Comparison of ENCODE assay signal across 8 mouse cellular contexts in genomic region chr1:75342874-75343416, GRCm38 (mm10). TPM values are rescaled to one million over a fixed set of nuclear protein-coding genes. Genes with fewer than 3 reads are reported as not detected.
A peak's percentile ranks its signal among the peaks of the same experiment; 100 is the strongest.
DNase-seq lines count a peak whose midpoint lies in the region; ATAC-seq and TF ChIP-seq lines count a peak whose summit lies in the region.

No protein-coding gene starts in this region.

- 0 out of 2 replicates have a peak, but pooled peaks cover 2% of the 10 kb centered on the region for H3K4me1 ChIP-seq in liver, adult 2 months (ENCODE audit: control insufficient read depth, insufficient read depth, low read length)
- H3K4me1 ChIP-seq in liver, embryonic 11.5 days (replicated peaks; ENCODE audit: control insufficient read depth, insufficient read depth, low read length) = peaks cover 7% of the 10 kb centered on the region; the same call in 1 of the 2 replicates
- peaks cover 20% of the 10 kb centered on the region for H3K4me1 ChIP-seq in neural tube, embryonic 14.5 days (ENCODE audit: control insufficient read depth, insufficient read depth, low read length)

- no peak for ATAC-seq in liver, embryonic 11.5 days (replicated peaks; ENCODE audit: low FRiP score)
- peak; percentile 44 to 70; a peak in 2 of 4 replicates for ATAC-seq in hematopoietic stem cell, adult 5-6 weeks (replicated peaks in 1 of 2; ENCODE audit: insufficient read depth in 1 of 2, low FRiP score in 2 of 2, low TSS enrichment in 1 of 2, low read depth in 1 of 2, poor library complexity in 2 of 2, severe bottlenecking in 2 of 2)
- ATAC-seq in neural tube, embryonic 14.5 days (ENCODE audit: low read depth) = 0 out of 2 replicates have a peak, but pooled peaks have one; percentile 50

- H3K36me3 ChIP-seq in liver, adult 2 months (ENCODE audit: control insufficient read depth, insufficient read depth, low read length) = no peaks in the 10 kb centered on the region
- no peaks in the 10 kb centered on the region for H3K36me3 ChIP-seq in liver, embryonic 11.5 days (ENCODE audit: control insufficient read depth, insufficient read depth, low read length)
- H3K36me3 ChIP-seq in neural tube, embryonic 14.5 days (ENCODE audit: control insufficient read depth, insufficient read depth, low read length) = no peaks in the 10 kb centered on the region

- H3K27ac ChIP-seq in liver, adult 2 months (replicated peaks; ENCODE audit: insufficient read depth, low read depth, low read length) = no peak overlapping the region
- no peak overlapping the region for H3K27ac ChIP-seq in liver, embryonic 11.5 days (ENCODE audit: low read depth, low read length)
- H3K27ac ChIP-seq in neural tube, embryonic 14.5 days (ENCODE audit: low read depth, low read length) = no peak overlapping the region

- H3K4me2 ChIP-seq in liver, embryonic 11.5 days = no peak overlapping the region
- no peak overlapping the region for H3K4me2 ChIP-seq in neural tube, embryonic 14.5 days (ENCODE audit: low read depth, low read length)

- H3K27me3 ChIP-seq in liver, adult 2 months (ENCODE audit: control insufficient read depth, insufficient read depth, low read length) = no peaks in the 10 kb centered on the region
- H3K27me3 ChIP-seq in liver, embryonic 11.5 days (replicated peaks; ENCODE audit: control insufficient read depth, insufficient read depth, low read length) = peaks cover 31% of the 10 kb centered on the region
- no peaks in the 10 kb centered on the region for H3K27me3 ChIP-seq in neural tube, embryonic 14.5 days (ENCODE audit: control insufficient read depth, insufficient read depth, low read length)

- H3K9ac ChIP-seq in liver, adult 2 months (ENCODE audit: low read depth, low read length) = no peak overlapping the region
- H3K9ac ChIP-seq in liver, embryonic 11.5 days (ENCODE audit: low read depth, low read length) = no peak overlapping the region
- H3K9ac ChIP-seq in neural tube, embryonic 14.5 days (replicated peaks; ENCODE audit: low read depth, low read length) = no peak overlapping the region

- no peak for TF ChIP-seq POLR2A in liver, adult 2 months (IDR thresholded peaks at IDR 0.05; ENCODE audit: extremely low read depth, insufficient read depth, low read length)

- no peak overlapping the region for H3K4me3 ChIP-seq in liver, adult 2 months (ENCODE audit: insufficient read depth, low read depth, low read length)
- H3K4me3 ChIP-seq in liver, embryonic 11.5 days (ENCODE audit: low read depth, low read length) = no peak overlapping the region
- no peak overlapping the region for H3K4me3 ChIP-seq in neural tube, embryonic 14.5 days (ENCODE audit: low read depth, low read length)

- H3K79me2 ChIP-seq in liver, adult 2 months (ENCODE audit: control insufficient read depth, insufficient read depth, low read length) = no peaks in the 10 kb centered on the region

- DNase-seq in liver, adult 2 months (ENCODE audit: extremely low read depth, low read depth, low spot score) = peak; percentile 49
- DNase-seq in liver, embryonic 11.5 days (ENCODE audit: low spot score) = no peak
- DNase-seq in adrenal gland, postnatal 10 days = peak; percentile 71
- peak; percentile 72 for DNase-seq in embryo, embryonic 9.5 days (ENCODE audit: extremely low spot score)
- DNase-seq in left cerebral cortex, postnatal 14 days (ENCODE audit: low spot score in 2 of 2) = peak; percentile 82 to 88
- peak; percentile 45 to 60 for DNase-seq in urinary bladder, postnatal 36 days (ENCODE audit: low spot score in 2 of 2)

- TF ChIP-seq CTCF in liver, adult 2 months (IDR thresholded peaks at IDR 0.05; ENCODE audit: low read depth, low read length) = peak; percentile 86

- whole genome bisulfite sequencing in liver, adult 2 months = 2% methylated on average over 8 of the region's 8 CpGs
- WGBS in liver, embryonic 11.5 days = 3% methylated on average over 8 of the region's 8 CpGs
- WGBS in neural tube, embryonic 14.5 days = 1% methylated on average over 8 of the region's 8 CpGs

- H3K9me3 ChIP-seq in liver, embryonic 11.5 days (ENCODE audit: control insufficient read depth, low read length) = no peaks in the 10 kb centered on the region
- no peaks in the 10 kb centered on the region for H3K9me3 ChIP-seq in neural tube, embryonic 14.5 days (ENCODE audit: control insufficient read depth, low read length)

- intact Hi-C loops in left cerebral cortex, postnatal 14 days (cut with DNase I) = loop anchor here (1.0 to 10.0 kb wide), 2 partner anchors 52 to 124 kb away; no protein-coding TSS in a partner anchor

RNA-seq across cellular contexts. Expression of gene Des, which starts 17.2 kb away (rescaled TPM):
- total RNA-seq in liver, adult 2 months (2014; rRNA removed) = 3.1 and 4.0 TPM in 2 replicates
- polyA plus RNA-seq in liver, adult 2 months (2012; rRNA removed) = 2.4 and 2.5 TPM in 2 replicates
- polyA plus RNA-seq in liver, embryonic 11.5 days (2014; fragmentation: Nextera tagmentation; extraction: Ambion mirVana) = 13.3 and 14.5 TPM in 2 replicates
- 100 to 1,000 TPM in 1 of 2 experiments, 10 to 100 TPM in 1; 62.7 to 208 TPM for total RNA-seq in adrenal gland, postnatal 10 days (2021)
- not detected in 2 replicates for total RNA-seq in hematopoietic stem cell, adult 5-6 weeks (2017)
- total RNA-seq in left cerebral cortex, postnatal 14 days (2021) = 1 to 10 TPM; 1.5 to 2.6 TPM
- polyA plus RNA-seq in neural tube, embryonic 14.5 days (2014; fragmentation: Nextera tagmentation; extraction: Ambion mirVana) = 1.1 TPM in 2 replicates

RNA-seq across cellular contexts. Expression of gene Dnpep, which starts 25.2 kb away (rescaled TPM):
- 89.8 and 102 TPM in 2 replicates for total RNA-seq in liver, adult 2 months (2014; rRNA removed)
- polyA plus RNA-seq in liver, adult 2 months (2012; rRNA removed) = 106 and 111 TPM in 2 replicates
- polyA plus RNA-seq in liver, embryonic 11.5 days (2014; fragmentation: Nextera tagmentation; extraction: Ambion mirVana) = 83.7 and 98.7 TPM in 2 replicates
- total RNA-seq in adrenal gland, postnatal 10 days (2021) = 100 to 1,000 TPM; 103 to 106 TPM
- 39.8 and 43.1 TPM in 2 replicates for total RNA-seq in hematopoietic stem cell, adult 5-6 weeks (2017)
- 10 to 100 TPM; 60.1 to 60.8 TPM for total RNA-seq in left cerebral cortex, postnatal 14 days (2021)
- 139 and 145 TPM in 2 replicates for polyA plus RNA-seq in neural tube, embryonic 14.5 days (2014; fragmentation: Nextera tagmentation; extraction: Ambion mirVana)

RNA-seq across cellular contexts. Expression of gene Speg, which starts 32.2 kb away (rescaled TPM):
- 0.55 and 1.5 TPM in 2 replicates for total RNA-seq in liver, adult 2 months (2014; rRNA removed)
- 1.7 and 3.4 TPM in 2 replicates for polyA plus RNA-seq in liver, adult 2 months (2012; rRNA removed)
- 24.8 and 32.3 TPM in 2 replicates for polyA plus RNA-seq in liver, embryonic 11.5 days (2014; fragmentation: Nextera tagmentation; extraction: Ambion mirVana)
- total RNA-seq in adrenal gland, postnatal 10 days (2021) = 10 to 100 TPM; 12.8 to 30.6 TPM
- 2.4 and 3.9 TPM in 2 replicates for total RNA-seq in hematopoietic stem cell, adult 5-6 weeks (2017)
- total RNA-seq in left cerebral cortex, postnatal 14 days (2021) = 100 to 1,000 TPM; 199 to 210 TPM
- polyA plus RNA-seq in neural tube, embryonic 14.5 days (2014; fragmentation: Nextera tagmentation; extraction: Ambion mirVana) = 19.5 and 20.8 TPM in 2 replicates

Comparison
In these comparisons a context has a peak if more than half of its experiments do, and no peak if none do; other contexts are left out.
1. RNA of gene Des, which starts 17.2 kb away (total RNA-seq): 62.7 to 208 TPM in adrenal gland, postnatal 10 days; 3.1 to 4.0 TPM in liver, adult 2 months, 1.5 to 2.6 TPM in left cerebral cortex, postnatal 14 days and not detected in hematopoietic stem cell, adult 5-6 weeks; every median in the first group is over 10 times any median in the second.
2. RNA of gene Speg, which starts 32.2 kb away (total RNA-seq): 199 to 210 TPM in left cerebral cortex, postnatal 14 days; 12.8 to 30.6 TPM in adrenal gland, postnatal 10 days, 2.4 to 3.9 TPM in hematopoietic stem cell, adult 5-6 weeks and 0.55 to 1.5 TPM in liver, adult 2 months; every median in the first group is over 4 times any median in the second.